Mouse (Mus musculus) stomach, postnatal 0 days (tissue): Measurements from ENCODE around the gene Retreg3.

Source experiments
- CTCF ChIP-seq: IDR thresholded peaks from 2 replicates; pipeline ENCODE4 v1.5.1; 2016; ENCODE audit warnings: antibody characterized with exemption, low read depth, mild to moderate bottlenecking, moderate library complexity
- EP300 ChIP-seq: optimal IDR thresholded peaks from 2 replicates; pipeline ENCODE3; 2016; ENCODE audit warnings: antibody characterized with exemption

DNA sequence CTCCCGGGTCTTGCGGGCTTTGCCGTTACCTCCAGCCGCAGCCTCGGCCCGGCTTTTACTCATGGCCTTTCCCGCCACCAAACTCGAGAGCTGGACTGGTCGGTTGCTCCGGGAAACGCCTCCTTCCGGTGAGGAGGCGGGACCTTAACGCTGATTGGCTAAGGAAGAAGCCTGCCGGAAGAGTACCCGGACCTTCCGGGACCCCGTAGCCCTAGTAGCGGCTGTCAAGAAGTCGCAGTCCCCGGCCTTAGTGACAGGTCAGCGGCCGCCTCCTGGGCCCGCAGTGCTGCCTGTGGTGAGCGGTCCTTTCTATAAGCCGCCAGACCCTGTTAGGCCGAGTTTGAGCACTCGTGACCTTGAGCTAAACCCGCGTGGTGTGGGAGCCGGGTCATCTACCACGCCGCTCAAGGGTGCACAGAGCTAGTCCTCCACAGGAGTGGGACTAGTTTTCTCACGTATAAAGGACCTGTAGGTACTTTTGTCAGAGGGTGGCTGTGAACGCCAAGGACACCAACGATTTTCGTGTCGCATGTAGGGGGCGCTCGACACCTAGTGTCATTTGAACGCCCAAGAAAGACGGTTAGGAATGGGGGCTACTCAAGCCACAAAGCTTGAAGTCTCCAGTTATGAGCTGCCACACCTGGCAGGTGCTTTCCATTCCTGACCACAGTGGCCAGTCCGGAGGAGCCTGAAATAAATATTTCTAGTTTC is 24.2 kb downstream of the Retreg3 start, which contains the start of gene Psmc3ip:
- TF ChIP-seq CTCF (peak; percentile 86), EP300 (no peak)
